Mouse (Mus musculus) layer of hippocampus, adult 11-12 months (tissue): ENCODE measurements around the gene Gm10563.
"Not testable (repeated sequence)": the region's sequence is repeated elsewhere in the genome, so short reads cannot be mapped to it uniquely, and the experiment has no call there.

Experiments
- DNase-seq: peaks from one replicate; pipeline ENCODE4 v3.0.0; 2022; ENCODE audit warnings: low spot score

Gm10563 gene

GRCm38 (mm10) chr4:155598536-155598935 is 46.7 kb downstream of the Gm10563 start:
- DNase-seq, result no peak

GRCm38 (mm10) chr4:155596606-155597005 is 48.6 kb downstream of the Gm10563 start:
- DNase-seq, result no peak

- no peak for DNase-seq
Measured at GRCm38 (mm10) chr4:155595777-155596176, 49.4 kb downstream of the Gm10563 start.

GRCm38 (mm10) chr4:155593780-155594179 is 51.4 kb downstream of the Gm10563 start:
- DNase-seq, result no peak

- no peak for DNase-seq
Measured at GRCm38 (mm10) chr4:155591012-155591719, 54.0 kb downstream of the Gm10563 start.

GRCm38 (mm10) chr4:155589356-155589755 is 55.9 kb downstream of the Gm10563 start:
- DNase-seq, result no peak

- DNase-seq, result no peak
Measured at GRCm38 (mm10) chr4:155582279-155582905, 62.8 kb downstream of the Gm10563 start.

GRCm38 (mm10) chr4:155580420-155580819 is 64.8 kb downstream of the Gm10563 start:
- peak; percentile 58 for DNase-seq

- no peak for DNase-seq
Measured at GRCm38 (mm10) chr4:155578336-155579125, 66.7 kb downstream of the Gm10563 start.

- no peak for DNase-seq
Measured at GRCm38 (mm10) chr4:155577741-155578140, 67.5 kb downstream of the Gm10563 start.

GRCm38 (mm10) chr4:155577132-155577531 is 68.1 kb downstream of the Gm10563 start:
- DNase-seq, result no peak

GRCm38 (mm10) chr4:155575521-155575920 is 69.7 kb downstream of the Gm10563 start:
- no peak for DNase-seq

GRCm38 (mm10) chr4:155574931-155575330 is 70.3 kb downstream of the Gm10563 start:
- no peak for DNase-seq

GRCm38 (mm10) chr4:155573876-155574275 is 71.3 kb downstream of the Gm10563 start:
- no peak for DNase-seq

GRCm38 (mm10) chr4:155573155-155573554 is 72.1 kb downstream of the Gm10563 start:
- DNase-seq, result no peak

- DNase-seq, result no peak
Measured at GRCm38 (mm10) chr4:155571442-155571841, 73.8 kb downstream of the Gm10563 start.

GRCm38 (mm10) chr4:155570315-155570714 is 74.9 kb downstream of the Gm10563 start:
- not testable (repeated sequence) for DNase-seq

GRCm38 (mm10) chr4:155569818-155570217 is 75.4 kb downstream of the Gm10563 start:
- no peak for DNase-seq

- no peak for DNase-seq
Measured at GRCm38 (mm10) chr4:155568632-155569370, 76.4 kb downstream of the Gm10563 start.

- no peak for DNase-seq
Measured at GRCm38 (mm10) chr4:155568170-155568569, 77.0 kb downstream of the Gm10563 start.

- DNase-seq, result no peak
Measured at GRCm38 (mm10) chr4:155566555-155566954, 78.7 kb downstream of the Gm10563 start.
